Mouse (Mus musculus) liver, embryonic 11.5 days (tissue): ENCODE measurements around the gene Atp5s. TPM values are rescaled to one million over a fixed set of nuclear protein-coding genes. Genes with fewer than 3 reads are reported as not detected.
A peak's percentile ranks its signal among the peaks of the same experiment; 100 is the strongest.

Experiments
- ATAC-seq: fragments of 200-750 bp; cut with Nextera tagmentation; replicated peaks from 2 replicates; pipeline ENCODE4 v1.8.0; 2017; ENCODE audit warnings: moderate number of reproducible peaks, mild to moderate bottlenecking, moderate TSS enrichment, moderate library complexity; ENCODE audit not compliant: low FRiP score
- DNase-seq: peaks from one replicate; pipeline ENCODE4 v3.0.0-alpha.2; 2017; ENCODE audit warnings: low spot score
- H3K27ac ChIP-seq: fragments of 300-500 bp; sonication (generic); 2 replicates; pipeline ENCODE4 v1.5.1; 2014; ENCODE audit warnings: mild to moderate bottlenecking, low read depth, low read length, control low read depth
- H3K27me3 ChIP-seq: fragments of 300-500 bp; sonication (generic); replicated peaks from 2 replicates; pipeline ENCODE4 v1.6.1; 2014; ENCODE audit warnings: low read length, mixed read lengths; ENCODE audit not compliant: control insufficient read depth, insufficient read depth
- H3K36me3 ChIP-seq: fragments of 300-500 bp; sonication (generic); 2 replicates; pipeline ENCODE4 v1.6.1; 2014; ENCODE audit warnings: mild to moderate bottlenecking, low read length, moderate library complexity, mixed read lengths; ENCODE audit not compliant: control insufficient read depth, insufficient read depth
- H3K4me1 ChIP-seq: fragments of 300-500 bp; sonication (generic); replicated peaks from 2 replicates; pipeline ENCODE4 v1.6.1; 2014; ENCODE audit warnings: low read length, mixed read lengths; ENCODE audit not compliant: control insufficient read depth, insufficient read depth
- H3K4me2 ChIP-seq: fragments of 300-500 bp; sonication (generic); 2 replicates; pipeline ENCODE4 v1.6.1; 2014; ENCODE audit warnings: mild to moderate bottlenecking, control low read depth, moderate library complexity
- H3K4me3 ChIP-seq: fragments of 300-500 bp; sonication (generic); 2 replicates; pipeline ENCODE4 v1.5.1; 2014; ENCODE audit warnings: low read depth, low read length, control low read depth
- H3K9ac ChIP-seq: fragments of 300-500 bp; sonication (generic); 2 replicates; pipeline ENCODE4 v1.6.1; 2014; ENCODE audit warnings: low read depth, low read length, control low read depth
- H3K9me3 ChIP-seq: fragments of 300-500 bp; sonication (generic); 2 replicates; pipeline ENCODE4 v1.6.1; 2016; ENCODE audit warnings: low read length, inconsistent platforms, mixed read lengths; ENCODE audit not compliant: control insufficient read depth
- WGBS: fragments of 180-500 bp; shearing (Covaris S2); extraction: QIAGEN DNeasy Blood & Tissue Kit; methylation state at CpG from one replicate; pipeline ENCODE4 v1.1.7; 2014; 5-methylcytosine and 5-hydroxymethylcytosine counted together
- polyA plus RNA-seq: library from polyadenylated mRNA; unstranded; fragments of >200 nt; fragmentation: Nextera tagmentation; extraction: Ambion mirVana; gene quantifications from 2 replicates; pipeline ENCODE4 v1.2.1, GENCODE M21; 2014

Atp5s gene
- polyA plus RNA-seq, 1 experiment from 2014 or later, result 34.3 TPM

DNA sequence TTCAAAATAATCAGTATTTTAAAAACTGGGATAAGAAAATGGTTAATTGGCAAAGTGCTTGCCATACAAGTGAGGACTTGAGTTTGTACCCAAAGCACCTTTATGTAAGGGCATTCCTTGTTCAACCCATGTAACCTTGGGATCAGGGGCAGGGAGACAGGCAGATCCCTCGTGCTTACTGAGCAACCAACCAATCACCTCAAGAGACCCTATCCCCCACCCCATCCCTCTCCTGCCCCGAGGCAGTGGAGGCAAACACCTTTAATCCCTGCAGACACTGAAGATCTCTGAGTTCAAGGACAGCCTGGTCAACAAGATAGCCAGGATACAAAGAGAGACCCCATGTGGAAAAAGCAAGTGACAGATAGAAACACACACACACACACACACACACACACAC lies 1.4 kb upstream of the Atp5s start:
- peaks cover 8% of the 10 kb centered on the region for H3K4me1 ChIP-seq
- no peak for DNase-seq
- H3K27me3 ChIP-seq, result no peaks in the 10 kb centered on the region
- H3K4me3 ChIP-seq, result peak overlapping the region; percentile 82
- no peak overlapping the region for H3K27ac ChIP-seq
- peaks cover 10% of the 10 kb centered on the region for H3K9me3 ChIP-seq
- ATAC-seq, result no peak
- H3K36me3 ChIP-seq, result peaks cover 25% of the 10 kb centered on the region
- 57% methylated on average over 2 of the region's 2 CpGs for WGBS
- peak overlapping the region; percentile 95 for H3K4me2 ChIP-seq
- H3K9ac ChIP-seq, result peak overlapping the region; percentile 78; the same call in 1 of the 2 replicates

GRCm38 (mm10) chr12:69724018-69724710 lies 586 bp upstream of the Atp5s start:
- Histone ChIP-seq H3K4me1 (peaks cover 8% of the 10 kb centered on the region), H3K9me3 (peaks cover 8% of the 10 kb centered on the region), H3K27ac (peak overlapping the region; percentile 87), H3K27me3 (no peaks in the 10 kb centered on the region), H3K9ac (peak overlapping the region; percentile 78), H3K4me3 (peak overlapping the region; percentile 82), H3K36me3 (peaks cover 19% of the 10 kb centered on the region), H3K4me2 (peak overlapping the region; percentile 95)
- ATAC-seq (peak; percentile 18), DNase-seq (no peak)
- WGBS, result 2% methylated on average over 24 of the region's 24 CpGs

GRCm38 (mm10) chr12:69729246-69729645 lies 4.5 kb downstream of the Atp5s start:
- DNase-seq (no peak), ATAC-seq (no peak)
- 91% methylated on average over 1 of the region's 1 CpGs for WGBS
- H3K4me1 ChIP-seq, result peaks cover 6% of the 10 kb centered on the region
- H3K27ac ChIP-seq, result no peak overlapping the region
- H3K4me2 ChIP-seq, result no peak overlapping the region
- H3K9ac ChIP-seq, result no peak overlapping the region
- H3K36me3 ChIP-seq, result no peaks in the 10 kb centered on the region
- H3K9me3 ChIP-seq, result no peaks in the 10 kb centered on the region
- H3K27me3 ChIP-seq, result no peaks in the 10 kb centered on the region
- no peak overlapping the region for H3K4me3 ChIP-seq

GRCm38 (mm10) chr12:69730306-69730705 lies 5.6 kb downstream of the Atp5s start:
- Histone ChIP-seq H3K4me2 (no peak overlapping the region), H3K4me1 (peaks cover 6% of the 10 kb centered on the region), H3K27ac (no peak overlapping the region), H3K27me3 (no peaks in the 10 kb centered on the region), H3K36me3 (no peaks in the 10 kb centered on the region), H3K9me3 (no peaks in the 10 kb centered on the region), H3K9ac (no peak overlapping the region), H3K4me3 (no peak overlapping the region)
- 72% methylated on average over 1 of the region's 1 CpGs for WGBS
- ATAC-seq (no peak), DNase-seq (no peak)

DNA sequence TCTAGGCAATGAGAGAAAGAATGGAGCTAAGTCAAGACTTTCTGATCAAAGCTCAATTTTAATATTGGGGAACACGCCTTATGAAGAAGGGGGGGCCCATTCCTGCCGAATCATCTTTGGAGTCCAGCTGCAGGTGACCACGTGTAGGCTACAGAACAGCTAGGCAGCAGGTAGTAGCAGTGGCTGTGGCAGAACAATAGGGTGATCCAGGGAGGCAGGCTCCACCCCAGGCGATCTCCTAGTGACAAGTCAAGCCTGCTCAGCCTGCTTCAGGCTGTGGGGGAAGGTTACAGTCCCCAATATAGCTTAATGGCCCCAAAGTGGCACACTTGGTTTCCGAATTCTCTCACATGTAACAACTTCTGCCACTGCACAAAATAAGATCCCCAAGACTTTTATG lies 7.5 kb downstream of the Atp5s start:
- Histone ChIP-seq H3K9ac (no peak overlapping the region), H3K27ac (no peak overlapping the region), H3K9me3 (no peaks in the 10 kb centered on the region), H3K4me2 (no peak overlapping the region), H3K4me3 (no peak overlapping the region), H3K36me3 (no peaks in the 10 kb centered on the region), H3K27me3 (no peaks in the 10 kb centered on the region), H3K4me1 (peaks cover 3% of the 10 kb centered on the region)
- 54% methylated on average over 5 of the region's 5 CpGs for WGBS
- ATAC-seq, result no peak
- no peak for DNase-seq

GRCm38 (mm10) chr12:69733518-69733917 lies 8.8 kb downstream of the Atp5s start:
- Histone ChIP-seq H3K36me3 (no peaks in the 10 kb centered on the region), H3K27me3 (no peaks in the 10 kb centered on the region), H3K4me1 (peaks cover 3% of the 10 kb centered on the region), H3K4me2 (0 out of 2 replicates have a peak overlapping the region, but pooled peaks have one; percentile 17), H3K27ac (peak overlapping the region; percentile 48; the same call in 1 of the 2 replicates), H3K9ac (no peak overlapping the region; the same call in 1 of the 2 replicates), H3K9me3 (no peaks in the 10 kb centered on the region), H3K4me3 (no peak overlapping the region)
- DNase-seq, result no peak
- peak; percentile 70; the same call in 1 of the 2 replicates for ATAC-seq
- 4% methylated on average over 2 of the region's 2 CpGs for WGBS

GRCm38 (mm10) chr12:69733923-69734322 lies 9.2 kb downstream of the Atp5s start:
- peak overlapping the region; percentile 50 for H3K9ac ChIP-seq

GRCm38 (mm10) chr12:69741965-69742364 lies 17.2 kb downstream of the Atp5s start:
- H3K4me2 ChIP-seq, result no peak overlapping the region
- H3K4me3 ChIP-seq, result no peak overlapping the region
- no peak for DNase-seq
- ATAC-seq, result no peak
- 0 out of 2 replicates have a peak, but pooled peaks cover 2% of the 10 kb centered on the region for H3K36me3 ChIP-seq
- peaks cover 4% of the 10 kb centered on the region for H3K4me1 ChIP-seq
- WGBS, result 86% methylated on average over 5 of the region's 5 CpGs
- H3K9me3 ChIP-seq, result no peaks in the 10 kb centered on the region
- no peak overlapping the region for H3K27ac ChIP-seq
- no peak overlapping the region for H3K9ac ChIP-seq
- no peaks in the 10 kb centered on the region for H3K27me3 ChIP-seq

More at GRCm38 (mm10) chr12:69733923-69734322, 9.2 kb downstream of the Atp5s start:
- H3K4me2 ChIP-seq, result 0 out of 2 replicates have a peak overlapping the region, but pooled peaks have one; percentile 17
- WGBS, result 61% methylated on average over 3 of the region's 3 CpGs
- DNase-seq (no peak), ATAC-seq (no peak; the same call in 1 of the 2 replicates)
- H3K27me3 ChIP-seq, result no peaks in the 10 kb centered on the region
- H3K4me3 ChIP-seq, result no peak overlapping the region
- no peaks in the 10 kb centered on the region for H3K36me3 ChIP-seq
- H3K27ac ChIP-seq, result peak overlapping the region; percentile 48
- peaks cover 3% of the 10 kb centered on the region for H3K4me1 ChIP-seq
- no peaks in the 10 kb centered on the region for H3K9me3 ChIP-seq

GRCm38 (mm10) chr12:69744138-69744537 lies 19.4 kb downstream of the Atp5s start:
- no peak overlapping the region for H3K4me2 ChIP-seq
- no peak overlapping the region for H3K4me3 ChIP-seq
- H3K4me1 ChIP-seq, result peaks cover 5% of the 10 kb centered on the region
- DNase-seq (no peak), ATAC-seq (no peak)
- H3K9ac ChIP-seq, result no peak overlapping the region
- H3K9me3 ChIP-seq, result no peaks in the 10 kb centered on the region
- H3K27ac ChIP-seq, result no peak overlapping the region
- H3K36me3 ChIP-seq, result 0 out of 2 replicates have a peak, but pooled peaks cover 2% of the 10 kb centered on the region
- H3K27me3 ChIP-seq, result no peaks in the 10 kb centered on the region
- WGBS, result 82% methylated on average over 5 of the region's 5 CpGs
